Mouse (Mus musculus) cerebellum, adult 11-12 months (tissue): ENCODE measurements around the gene Wipf3.

ENCODE experiments used
- DNase-seq: peaks from one replicate; pipeline ENCODE4 v3.0.0; 2022

Gene Wipf3

DNA sequence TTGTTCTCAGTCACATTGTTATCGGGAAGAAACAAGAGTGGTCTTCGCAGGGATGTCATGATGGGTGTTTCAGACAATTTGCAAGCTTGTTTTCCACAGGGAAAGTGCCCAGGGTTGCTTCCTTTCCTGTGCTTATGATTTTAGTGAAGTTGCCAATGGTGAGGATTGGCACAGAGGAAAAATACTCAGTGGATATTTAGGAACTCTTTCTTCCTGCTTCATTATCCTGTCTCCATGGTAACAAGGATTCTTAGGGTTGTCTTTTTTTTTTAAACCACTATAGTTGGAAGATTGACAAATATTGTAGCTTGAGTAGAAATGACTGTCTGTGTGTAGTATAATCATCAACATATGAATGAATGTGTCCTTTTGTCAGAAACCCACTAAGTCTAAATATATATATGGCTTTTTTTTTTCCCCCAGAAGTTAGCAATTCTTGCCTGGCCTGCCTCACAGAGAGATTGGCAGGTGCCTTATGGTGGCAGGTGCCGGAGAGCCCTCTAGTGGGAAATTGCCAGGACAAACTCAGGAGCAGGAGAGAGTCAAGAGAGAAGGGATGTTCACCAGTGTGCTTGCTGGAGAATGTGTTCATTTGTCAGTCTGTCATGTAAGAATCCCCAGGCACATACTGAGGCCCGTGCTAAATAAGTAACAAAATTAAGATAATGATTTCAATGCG is 49.4 kb downstream of the Wipf3 start:
- DNase-seq, result peak; percentile 58

DNA sequence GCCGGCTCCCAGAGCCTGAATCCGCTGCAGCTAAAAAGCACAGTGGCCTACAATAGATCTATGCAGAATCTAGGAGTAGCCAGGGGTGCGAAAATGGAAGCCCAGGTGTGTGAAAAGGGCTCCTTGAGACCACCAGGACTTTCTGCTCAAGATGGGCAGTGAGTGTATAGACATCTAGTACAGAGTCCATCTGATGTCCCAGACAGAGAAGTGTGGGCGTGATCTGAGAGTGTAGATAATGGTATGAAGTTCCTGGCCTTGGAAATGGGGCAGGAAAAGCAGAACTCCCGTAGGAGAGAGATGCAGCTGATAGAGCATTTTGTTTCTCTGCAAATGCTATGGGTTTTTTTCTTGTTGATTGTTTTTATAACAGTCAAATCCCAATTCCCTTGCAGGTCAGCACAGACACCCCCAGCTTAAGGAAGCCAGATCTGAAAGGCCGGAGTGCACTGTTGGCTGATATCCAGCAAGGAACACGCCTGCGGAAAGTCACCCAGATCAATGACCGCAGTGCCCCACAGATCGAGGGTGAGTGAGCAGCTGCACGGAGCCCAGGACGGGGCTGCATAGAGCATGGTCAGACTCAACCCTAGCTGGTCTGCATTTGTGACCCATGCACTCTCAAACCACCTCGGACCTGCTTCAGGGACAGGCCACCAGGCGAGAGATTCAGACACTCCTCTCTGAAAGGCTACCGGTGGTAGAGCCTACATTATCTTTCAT is 52.1 kb downstream of the Wipf3 start:
- no peak for DNase-seq

- no peak for DNase-seq
Observed at GRCm38 (mm10) chr6:54485000-54485399, 55.6 kb downstream of the Wipf3 start.

GRCm38 (mm10) chr6:54485435-54485901 is 56.1 kb downstream of the Wipf3 start:
- no peak for DNase-seq

DNA sequence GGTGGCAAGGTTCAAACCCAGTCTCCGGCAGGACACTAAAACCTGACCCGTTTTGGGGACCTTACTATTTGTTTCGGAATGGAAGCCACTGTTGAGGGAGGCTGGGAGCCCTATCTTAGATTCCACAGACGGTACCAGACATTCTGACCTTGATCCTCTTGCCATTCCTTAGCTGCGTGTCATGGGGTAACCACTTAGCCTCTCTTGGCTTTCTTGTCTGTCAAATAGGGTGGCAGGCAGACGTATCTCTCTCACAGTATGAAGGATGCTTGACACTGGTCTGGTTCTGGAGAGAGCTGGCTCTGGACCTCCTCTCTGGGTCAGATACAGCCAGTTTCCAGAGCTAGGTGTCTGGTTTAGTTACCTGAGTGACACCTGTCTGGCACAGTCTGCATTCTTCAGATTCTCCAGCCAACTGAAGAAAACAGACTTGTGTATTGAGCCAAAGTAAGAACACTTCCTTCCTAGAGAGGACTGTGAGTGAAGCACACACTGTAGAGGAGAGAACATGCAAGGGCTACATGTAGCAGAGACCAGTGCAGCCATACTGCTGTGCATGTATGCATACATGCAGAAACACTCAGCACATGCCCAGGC is 56.7 kb downstream of the Wipf3 start:
- no peak for DNase-seq

DNA sequence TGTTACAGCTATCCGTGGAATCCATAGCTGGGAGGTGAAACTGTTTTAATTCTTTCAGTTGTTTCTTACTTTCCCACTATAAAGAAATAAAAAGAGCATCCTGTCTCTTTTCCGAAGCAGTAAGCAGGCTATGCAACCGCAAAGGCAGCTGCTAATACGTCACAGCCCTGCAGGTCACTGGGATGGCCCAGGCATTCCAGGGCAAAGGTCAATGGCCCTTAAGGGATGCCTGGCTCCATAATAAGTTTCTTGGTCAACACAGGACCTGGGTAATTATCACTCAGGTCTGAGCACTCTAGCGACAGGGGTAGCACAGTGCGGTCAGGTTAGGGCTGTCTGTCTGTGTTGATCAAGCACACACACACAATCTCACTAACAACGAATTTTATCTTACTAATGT is 61.7 kb downstream of the Wipf3 start:
- DNase-seq, result no peak

GRCm38 (mm10) chr6:54494097-54494496 is 64.7 kb downstream of the Wipf3 start:
- no peak for DNase-seq

DNA sequence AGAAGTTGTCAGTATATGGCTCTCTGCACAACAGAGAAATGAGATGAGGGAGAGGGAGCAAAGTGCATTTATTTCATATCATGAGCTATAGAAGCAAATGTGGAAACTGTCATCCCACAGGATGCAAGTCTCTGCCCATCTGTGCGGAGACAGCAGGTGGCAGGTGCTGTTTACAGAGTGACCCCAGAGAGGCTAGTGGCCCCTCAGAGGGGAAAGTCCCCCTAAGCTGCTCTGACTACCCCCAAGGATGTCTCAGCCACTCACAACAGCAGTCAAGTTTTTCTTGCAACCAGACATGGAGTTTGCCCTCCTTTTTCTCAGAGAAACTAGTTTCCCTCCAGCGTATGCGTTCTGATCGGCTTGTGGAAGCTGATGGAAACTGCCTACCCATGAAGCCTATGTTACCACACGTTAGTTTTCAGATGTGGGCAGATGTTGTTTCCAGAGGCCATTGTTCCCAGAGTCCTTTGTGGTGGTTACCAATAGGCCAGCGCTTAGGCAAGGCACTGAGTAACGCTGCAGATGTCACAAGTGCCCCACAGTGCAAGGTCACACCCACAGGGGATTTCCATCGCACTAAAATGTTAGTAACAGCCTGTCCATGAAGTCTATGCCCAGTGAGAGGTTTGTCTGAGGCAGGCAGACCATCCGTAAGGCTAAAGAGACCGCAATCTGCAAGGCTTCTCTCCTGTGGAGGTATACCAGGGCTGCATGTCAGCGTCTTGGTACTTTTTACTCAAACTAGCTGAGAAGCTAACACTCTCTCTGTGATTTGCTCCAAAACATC is 65.4 kb downstream of the Wipf3 start:
- DNase-seq, result no peak

GRCm38 (mm10) chr6:54496214-54496613 is 66.8 kb downstream of the Wipf3 start:
- DNase-seq, result peak; percentile 71

- DNase-seq, result no peak
Observed at GRCm38 (mm10) chr6:54502661-54503115, 73.3 kb downstream of the Wipf3 start.

DNA sequence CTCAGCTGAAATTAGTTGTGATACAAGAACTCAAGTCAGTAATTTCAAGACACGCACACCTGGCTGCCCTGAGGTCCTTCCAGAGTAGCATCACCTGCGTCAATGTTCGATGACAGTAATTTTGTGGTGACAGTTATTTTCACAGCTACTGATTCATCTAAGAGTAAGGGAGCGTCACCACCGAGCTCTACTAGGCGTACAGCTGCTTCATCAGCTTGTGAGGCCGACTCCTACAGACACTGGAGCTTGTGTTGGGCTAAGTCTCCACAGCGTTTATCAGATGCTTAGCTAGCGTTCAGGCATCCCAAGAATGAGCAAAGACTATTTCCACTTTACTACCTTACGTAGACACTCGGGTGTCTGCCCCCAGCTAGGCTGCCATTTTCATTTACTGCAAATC is 76.9 kb downstream of the Wipf3 start:
- DNase-seq, result no peak

DNA sequence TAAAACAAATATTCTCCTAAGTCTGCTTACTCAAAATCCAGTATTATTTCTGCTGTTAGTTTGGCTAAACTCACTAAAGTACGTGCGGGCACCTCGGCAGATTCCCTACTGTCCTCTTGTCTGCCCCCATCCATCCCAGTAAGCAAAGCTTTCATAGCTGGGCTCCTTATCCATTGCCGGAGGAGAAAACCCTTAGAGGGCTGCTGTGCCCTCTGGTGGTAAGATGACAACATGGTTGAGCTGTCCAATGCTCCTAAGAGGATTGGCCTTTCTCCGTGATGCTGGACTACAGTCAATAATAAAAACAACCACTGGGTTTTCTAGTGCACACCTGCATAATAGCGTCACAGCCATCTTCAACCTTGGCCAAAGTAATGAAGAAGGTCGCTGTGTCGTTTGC is 77.6 kb downstream of the Wipf3 start:
- peak; percentile 55 for DNase-seq

- DNase-seq, result no peak
Observed at GRCm38 (mm10) chr6:54507808-54508207, 78.4 kb downstream of the Wipf3 start.

GRCm38 (mm10) chr6:54508256-54508793 is 78.9 kb downstream of the Wipf3 start:
- no peak for DNase-seq

- peak; percentile 50 for DNase-seq
Observed at GRCm38 (mm10) chr6:54509264-54509663, 79.9 kb downstream of the Wipf3 start.

GRCm38 (mm10) chr6:54512256-54512655 is 82.9 kb downstream of the Wipf3 start:
- peak; percentile 41 for DNase-seq

- DNase-seq, result no peak
Observed at GRCm38 (mm10) chr6:54516512-54517134, 87.2 kb downstream of the Wipf3 start.

- peak; percentile 81 for DNase-seq
Observed at GRCm38 (mm10) chr6:54518758-54519157, 89.4 kb downstream of the Wipf3 start.

- DNase-seq, result no peak
Observed at GRCm38 (mm10) chr6:54528666-54529065, 99.3 kb downstream of the Wipf3 start.

- DNase-seq, result no peak
Observed at GRCm38 (mm10) chr6:54530182-54530581, 100.8 kb downstream of the Wipf3 start.

DNA sequence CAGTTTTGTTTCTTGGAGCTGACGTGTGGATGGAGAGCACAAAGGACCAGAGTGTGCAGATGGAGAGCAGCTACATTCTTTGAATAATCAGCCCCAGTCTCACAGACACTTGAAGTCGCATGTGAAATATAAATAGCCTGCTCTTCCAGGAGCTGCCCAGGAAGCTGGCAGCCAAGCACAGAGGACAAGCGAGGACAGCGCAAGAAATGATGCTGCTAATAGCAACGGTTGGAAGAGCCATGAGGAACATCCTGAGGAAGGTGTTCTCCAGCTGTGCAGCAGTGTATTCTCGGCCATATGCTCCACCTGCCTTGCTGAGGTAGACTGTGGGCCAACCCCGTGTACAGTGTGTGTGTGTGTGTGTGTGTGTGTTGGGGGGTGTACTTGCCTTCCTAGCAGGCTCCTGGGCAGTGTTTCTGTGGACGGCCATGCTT is 101.7 kb downstream of the Wipf3 start:
- DNase-seq, result peak; percentile 72

- DNase-seq, result no peak
Observed at GRCm38 (mm10) chr6:54535485-54535884, 106.1 kb downstream of the Wipf3 start.
